Mouse (Mus musculus) heart, adult 2 months (tissue): Measurements from ENCODE around the gene Nkx1-2.

Experiments
- CTCF ChIP-seq: fragments of 200-600 bp; IDR thresholded peaks from 2 replicates; pipeline ENCODE4 v1.8.1; 2022; ENCODE audit warnings: antibody characterized with exemption, mild to moderate bottlenecking, moderate library complexity
- EP300 ChIP-seq: fragments of 200-500 bp; IDR thresholded peaks from 2 replicates; pipeline ENCODE4 v1.6.1; 2011; ENCODE audit warnings: low read depth, low read length, control low read depth; ENCODE audit not compliant: insufficient read depth
- POLR2A ChIP-seq: fragments of 200-500 bp; IDR thresholded peaks from 2 replicates; pipeline ENCODE4 v1.6.1; 2011; ENCODE audit warnings: mild to moderate bottlenecking, low read depth, low read length, control low read depth; ENCODE audit not compliant: insufficient read depth

GRCm38 (mm10) chr7:132600926-132601325, 1.5 kb upstream of the Nkx1-2 start:
- TF ChIP-seq CTCF (no peak), POLR2A (no peak), EP300 (no peak)
